Comparison of ENCODE assay signal across 15 mouse cellular contexts in the genomic region with DNA sequence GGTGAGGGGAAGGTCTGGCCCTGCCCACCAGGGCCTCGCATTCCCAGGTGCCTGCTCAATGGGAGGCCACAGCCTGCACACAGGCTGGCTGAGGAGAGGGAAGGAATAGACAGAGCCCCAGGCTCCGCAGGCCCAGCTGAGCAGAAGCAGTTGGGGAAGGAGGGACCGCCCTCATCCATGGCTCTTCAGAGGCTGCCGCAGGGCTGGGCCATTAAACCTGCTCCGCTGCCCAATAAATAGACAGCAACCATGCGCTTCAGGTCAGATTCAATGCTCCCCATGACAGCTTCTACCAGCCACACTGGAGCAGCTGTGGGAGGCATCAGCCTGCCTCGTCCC. TPM values are rescaled to one million over a fixed set of nuclear protein-coding genes. Genes with fewer than 3 reads are reported as not detected.
DNase-seq lines count a peak whose midpoint lies in the region; ATAC-seq lines count a peak whose summit lies in the region.
"Had no signal": no experiment of that assay in that cellular context is flagged by ENCODE, and none has a peak within 500 bp of the region (broad histone marks: within the 10 kb centered on the region; RNA-seq: fewer than 3 reads in every experiment).

No protein-coding gene starts in this region.

- no peaks in the 10 kb centered on the region for H3K9me3 ChIP-seq in heart, embryonic 10.5 days
- no peaks in the 10 kb centered on the region for H3K9me3 ChIP-seq in midbrain, embryonic 13.5 days
- H3K9me3 ChIP-seq in midbrain, embryonic 16.5 days (replicated peaks; ENCODE audit: control insufficient read depth, low read length, poor library complexity, severe bottlenecking): no peaks in the 10 kb centered on the region
- H3K9me3 ChIP-seq in limb, embryonic 10.5 days (replicated peaks): no peaks in the 10 kb centered on the region

- H3K4me2 ChIP-seq in midbrain, embryonic 13.5 days (replicated peaks): no peak overlapping the region
- H3K4me2 ChIP-seq in midbrain, embryonic 16.5 days (ENCODE audit: low read length): no peak overlapping the region

- peak; percentile 6; the same call in 1 of the 2 replicates for ATAC-seq in midbrain, embryonic 13.5 days
- no peak for ATAC-seq in midbrain, embryonic 16.5 days
- ATAC-seq in megakaryocyte-erythroid progenitor cell, adult 5-6 weeks (replicated peaks; ENCODE audit: low FRiP score, low TSS enrichment, poor library complexity, severe bottlenecking): no peak

- WGBS in heart, embryonic 10.5 days: 30% methylated on average over 7 of the region's 7 CpGs
- 12% methylated on average over 7 of the region's 7 CpGs for WGBS in midbrain, embryonic 13.5 days
- 23% methylated on average over 7 of the region's 7 CpGs for WGBS in midbrain, embryonic 16.5 days
- 10% methylated on average over 7 of the region's 7 CpGs for WGBS in limb, embryonic 10.5 days

- H3K4me3 ChIP-seq in heart, embryonic 10.5 days: no peak overlapping the region
- H3K4me3 ChIP-seq in midbrain, embryonic 13.5 days (replicated peaks): no peak overlapping the region
- no peak overlapping the region for H3K4me3 ChIP-seq in midbrain, embryonic 16.5 days (ENCODE audit: low read depth, low read length)
- H3K4me3 ChIP-seq in limb, embryonic 10.5 days: no peak overlapping the region

- no peaks in the 10 kb centered on the region for H3K36me3 ChIP-seq in heart, embryonic 10.5 days
- no peaks in the 10 kb centered on the region for H3K36me3 ChIP-seq in midbrain, embryonic 13.5 days
- no peaks in the 10 kb centered on the region for H3K36me3 ChIP-seq in midbrain, embryonic 16.5 days (ENCODE audit: control insufficient read depth, insufficient read depth, low read length)
- H3K36me3 ChIP-seq in limb, embryonic 10.5 days: peaks cover 11% of the 10 kb centered on the region

- H3K4me1 ChIP-seq in heart, embryonic 10.5 days: peaks cover 48% of the 10 kb centered on the region
- peaks cover 56% of the 10 kb centered on the region for H3K4me1 ChIP-seq in midbrain, embryonic 13.5 days (replicated peaks)
- peaks cover 14% of the 10 kb centered on the region for H3K4me1 ChIP-seq in midbrain, embryonic 16.5 days (ENCODE audit: control insufficient read depth, insufficient read depth, low read length)
- peaks cover 84% of the 10 kb centered on the region for H3K4me1 ChIP-seq in limb, embryonic 10.5 days

- peaks cover 50% of the 10 kb centered on the region for H3K27me3 ChIP-seq in heart, embryonic 10.5 days (ENCODE audit: insufficient read depth, poor library complexity, severe bottlenecking)
- H3K27me3 ChIP-seq in midbrain, embryonic 13.5 days: peaks cover 78% of the 10 kb centered on the region
- H3K27me3 ChIP-seq in midbrain, embryonic 16.5 days (ENCODE audit: control insufficient read depth, insufficient read depth, low read depth, low read length): no peaks in the 10 kb centered on the region
- peaks cover 5% of the 10 kb centered on the region; the same call in 1 of the 2 replicates for H3K27me3 ChIP-seq in limb, embryonic 10.5 days (ENCODE audit: low read depth, poor library complexity, severe bottlenecking)

- H3K27ac ChIP-seq in heart, embryonic 10.5 days: 0 out of 2 replicates have a peak overlapping the region, but pooled peaks have one; percentile 30
- H3K27ac ChIP-seq in midbrain, embryonic 13.5 days: 0 out of 2 replicates have a peak overlapping the region, but pooled peaks have one; percentile 3
- no peak overlapping the region for H3K27ac ChIP-seq in midbrain, embryonic 16.5 days (ENCODE audit: low read length)
- peak overlapping the region; percentile 75 for H3K27ac ChIP-seq in limb, embryonic 10.5 days

- DNase-seq in heart, embryonic 10.5 days (ENCODE audit: low spot score): no peak
- DNase-seq in heart, adult 18-20 months: no peak
- DNase-seq in limb, embryonic 10.5 days (ENCODE audit: low spot score): peak; percentile 61
- no peak for DNase-seq in cerebellum, adult 18-20 months
- no peak for DNase-seq in left cerebral cortex, postnatal 14 days (ENCODE audit: low spot score in 2 of 2)
- DNase-seq: B cell, adult 2 months; cerebellum, adult 8-10 months; lung, postnatal 36 days; spleen, adult 18-20 months; thymus, postnatal 14 days had no signal

- intact Hi-C loops in left cerebral cortex, postnatal 14 days (cut with DNase I): no loop called here

- no peak overlapping the region for H3K9ac ChIP-seq in midbrain, embryonic 13.5 days (replicated peaks)
- no peak overlapping the region for H3K9ac ChIP-seq in midbrain, embryonic 16.5 days (ENCODE audit: low read depth, low read length)

RNA-seq across cellular contexts. Expression of a gene that starts 45.3 kb away (rescaled TPM):
- 0.11 and 0.83 TPM in 2 replicates for polyA plus RNA-seq in heart, embryonic 10.5 days (2016; fragmentation: Nextera tagmentation; extraction: Ambion mirVana)
- total RNA-seq in heart, adult 18-20 months (2021): under 1 TPM in 1 of 2 experiments, not detected in 1; 0.05 TPM
- polyA plus RNA-seq in midbrain, embryonic 13.5 days (2015; fragmentation: Nextera tagmentation; extraction: Ambion mirVana): 2.5 and 2.7 TPM in 2 replicates
- 0.95 and 0.98 TPM in 2 replicates for polyA plus RNA-seq in midbrain, embryonic 16.5 days (2015; fragmentation: Nextera tagmentation; extraction: Ambion mirVana)
- 11.0 and 13.9 TPM in 2 replicates for polyA plus RNA-seq in limb, embryonic 10.5 days (2016; fragmentation: Nextera tagmentation; extraction: Ambion mirVana)
- total RNA-seq in megakaryocyte-erythroid progenitor cell, adult 5-6 weeks (2014; fragmentation: Nextera tagmentation): not detected in 2 replicates
- total RNA-seq in megakaryocyte-erythroid progenitor cell, adult 5-6 weeks (2017): not detected in 2 replicates
- total RNA-seq in left cerebral cortex, postnatal 14 days (2021): under 1 TPM; 0.42 to 0.59 TPM
- total RNA-seq: neutrophil, adult 5-6 weeks had no signal
- polyA plus RNA-seq: heart, postnatal 0 days had no signal
